Mouse (Mus musculus) lung, embryonic 14.5 days (tissue): ENCODE data around the gene Sun1. TPM values are rescaled to one million over a fixed set of nuclear protein-coding genes. Genes with fewer than 3 reads are reported as not detected.

ENCODE experiments used
- ATAC-seq: fragments of 200-750 bp; cut with Nextera tagmentation; 2 replicates; pipeline ENCODE4 v1.8.0; 2017; ENCODE audit warnings: mild to moderate bottlenecking, moderate TSS enrichment, moderate library complexity; ENCODE audit not compliant: insufficient read depth
- DNase-seq: peaks from one replicate; pipeline ENCODE4 v3.0.0-alpha.2; 2015
- H3K27ac ChIP-seq: fragments of 300-500 bp; sonication (generic); 2 replicates; pipeline ENCODE4 v1.5.1; 2014; ENCODE audit warnings: low read depth, mild to moderate bottlenecking, moderate library complexity
- H3K27me3 ChIP-seq: fragments of 300-500 bp; sonication (generic); 2 replicates; pipeline ENCODE4 v1.6.1; 2014; ENCODE audit warnings: low read length, control low read depth; ENCODE audit not compliant: insufficient read depth
- H3K36me3 ChIP-seq: fragments of 300-500 bp; sonication (generic); 2 replicates; pipeline ENCODE4 v1.6.1; 2014; ENCODE audit warnings: control low read depth; ENCODE audit not compliant: insufficient read depth
- H3K4me1 ChIP-seq: fragments of 300-500 bp; sonication (generic); 2 replicates; pipeline ENCODE4 v1.6.1; 2014; ENCODE audit warnings: antibody characterized with exemption, control low read depth; ENCODE audit not compliant: insufficient read depth
- H3K4me2 ChIP-seq: fragments of 300-500 bp; sonication (generic); 2 replicates; pipeline ENCODE4 v1.6.1; 2014; ENCODE audit warnings: mild to moderate bottlenecking
- H3K4me3 ChIP-seq: fragments of 300-500 bp; sonication (generic); 2 replicates; pipeline ENCODE4 v1.5.1; 2014; ENCODE audit warnings: low read depth, low read length
- H3K9ac ChIP-seq: fragments of 300-500 bp; sonication (generic); 2 replicates; pipeline ENCODE4 v1.6.1; 2014
- H3K9me3 ChIP-seq: fragments of 300-500 bp; sonication (generic); 2 replicates; pipeline ENCODE4 v1.6.1; 2016; ENCODE audit warnings: low read depth, low read length, control low read depth
- CTCF ChIP-seq: IDR thresholded peaks from 2 replicates; pipeline ENCODE4 v1.5.1; 2016; ENCODE audit warnings: antibody characterized with exemption, low read depth
- WGBS: fragments of 180-500 bp; shearing (Covaris S2); extraction: QIAGEN DNeasy Blood & Tissue Kit; methylation state at CpG from one replicate; pipeline ENCODE4 v1.1.7; 2014; 5-methylcytosine and 5-hydroxymethylcytosine counted together
- polyA plus RNA-seq: library from polyadenylated mRNA; unstranded; fragments of >200 nt; fragmentation: Nextera tagmentation; extraction: Ambion mirVana; gene quantifications from 2 replicates; pipeline ENCODE4 v1.2.1, GENCODE M21; 2014

Sun1 gene
- polyA plus RNA-seq, 1 experiment from 2014 or later = 57.7 TPM

DNA sequence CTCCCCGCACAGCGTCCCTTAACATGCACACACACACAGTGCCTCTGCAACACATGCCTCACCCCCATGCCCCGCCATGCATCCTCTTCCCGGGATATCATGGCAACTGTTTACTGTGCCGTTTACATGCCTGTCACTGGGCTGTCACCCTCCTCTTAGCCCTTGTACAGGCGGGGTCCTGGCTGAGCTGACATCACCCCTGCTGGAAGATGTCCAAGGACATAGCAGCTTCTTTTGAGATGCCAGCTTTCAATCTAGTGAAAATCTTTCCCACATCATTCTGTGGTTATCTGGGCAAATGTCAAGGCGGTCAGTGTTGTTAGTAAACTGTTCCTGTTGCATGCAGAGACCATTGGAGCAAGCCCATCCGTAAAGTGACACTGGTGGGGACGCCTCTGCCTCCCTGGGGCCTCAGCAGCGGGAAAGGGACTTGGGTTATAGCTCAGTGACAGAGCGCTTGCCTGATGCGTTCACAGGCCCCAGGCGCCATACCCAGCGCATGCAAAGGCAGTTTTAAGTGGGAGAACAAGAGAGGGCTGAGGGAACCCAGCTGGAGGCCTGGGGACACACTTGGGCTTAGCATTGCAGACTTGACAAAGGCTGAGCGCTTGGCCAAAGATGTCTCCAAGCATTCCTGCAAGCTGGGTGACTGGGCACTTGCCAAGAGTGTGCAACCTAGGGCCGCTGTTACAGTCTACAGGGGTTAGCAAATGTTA, 70.5 kb downstream of the Sun1 start:
- TF ChIP-seq CTCF = no peak
- peak; percentile 91 for DNase-seq
- Histone ChIP-seq H3K4me2 (no peak overlapping the region), H3K27me3 (no peaks in the 10 kb centered on the region), H3K4me3 (no peak overlapping the region), H3K9ac (no peak overlapping the region), H3K9me3 (no peaks in the 10 kb centered on the region), H3K36me3 (peaks cover 35% of the 10 kb centered on the region), H3K27ac (peak overlapping the region; percentile 78), H3K4me1 (peaks cover 13% of the 10 kb centered on the region)
- 38% methylated on average over 16 of the region's 16 CpGs for WGBS
- peak; percentile 88 for ATAC-seq

DNA sequence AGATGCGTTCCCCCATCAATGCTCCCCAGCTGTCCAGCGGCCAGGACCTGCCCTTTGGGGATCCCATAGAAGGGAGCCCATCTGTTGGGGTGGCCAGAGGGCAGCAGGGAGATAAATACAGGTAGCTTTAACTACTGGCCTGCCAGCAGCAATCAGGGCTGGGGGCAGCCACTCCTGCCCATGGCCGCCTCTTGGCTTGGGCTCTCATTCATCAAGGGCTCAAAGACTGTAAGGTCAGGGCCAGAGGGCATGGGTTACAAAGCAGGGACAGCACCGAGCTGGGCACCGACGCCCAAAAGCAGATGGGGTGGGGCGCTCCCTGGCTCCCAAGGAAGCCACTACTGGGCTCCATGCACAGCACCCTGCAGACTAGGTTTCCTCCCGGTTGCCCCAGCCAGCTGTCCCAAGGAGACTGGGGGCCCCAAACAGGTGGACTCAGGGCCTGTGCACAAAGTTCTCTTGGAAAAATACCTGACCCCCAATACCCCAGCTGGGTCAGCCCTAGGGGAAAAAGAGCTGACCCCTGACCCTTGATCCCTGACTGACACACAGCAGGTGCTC, 71.6 kb downstream of the Sun1 start:
- Histone ChIP-seq H3K9ac (no peak overlapping the region), H3K9me3 (no peaks in the 10 kb centered on the region), H3K27ac (peak overlapping the region; percentile 78), H3K27me3 (no peaks in the 10 kb centered on the region), H3K4me1 (peaks cover 13% of the 10 kb centered on the region), H3K4me3 (no peak overlapping the region), H3K4me2 (0 out of 2 replicates have a peak overlapping the region, but pooled peaks have one; percentile 4), H3K36me3 (peaks cover 24% of the 10 kb centered on the region)
- ATAC-seq (no peak), DNase-seq (no peak)
- 46% methylated on average over 8 of the region's 8 CpGs for WGBS
- TF ChIP-seq CTCF = no peak

DNA sequence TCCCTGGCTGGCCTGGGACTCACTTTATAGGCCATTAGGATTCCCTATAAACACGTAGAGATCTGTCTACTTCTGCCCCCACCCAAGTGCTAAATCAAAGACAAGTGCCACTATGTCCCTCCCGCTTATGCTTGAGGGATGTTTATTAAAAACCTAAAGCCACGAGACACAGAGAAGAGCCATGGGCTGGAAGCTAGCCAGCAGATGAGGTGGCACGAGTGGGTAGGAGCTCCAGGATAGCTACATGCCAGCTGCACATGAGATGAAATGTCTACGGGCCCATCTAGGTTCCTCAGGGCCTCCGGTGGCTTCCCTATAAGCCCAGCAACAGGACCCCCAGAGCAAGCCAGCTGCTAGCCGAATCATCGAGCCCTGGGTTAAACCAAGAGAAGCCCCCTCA, 76.8 kb downstream of the Sun1 start:
- Histone ChIP-seq H3K9ac (no peak overlapping the region), H3K27ac (no peak overlapping the region), H3K27me3 (no peaks in the 10 kb centered on the region), H3K4me2 (no peak overlapping the region), H3K4me3 (no peak overlapping the region), H3K4me1 (peaks cover 3% of the 10 kb centered on the region), H3K36me3 (no peaks in the 10 kb centered on the region), H3K9me3 (no peaks in the 10 kb centered on the region)
- ATAC-seq = no peak
- no peak for TF ChIP-seq CTCF
- WGBS = 59% methylated on average over 8 of the region's 8 CpGs
- no peak for DNase-seq

DNA sequence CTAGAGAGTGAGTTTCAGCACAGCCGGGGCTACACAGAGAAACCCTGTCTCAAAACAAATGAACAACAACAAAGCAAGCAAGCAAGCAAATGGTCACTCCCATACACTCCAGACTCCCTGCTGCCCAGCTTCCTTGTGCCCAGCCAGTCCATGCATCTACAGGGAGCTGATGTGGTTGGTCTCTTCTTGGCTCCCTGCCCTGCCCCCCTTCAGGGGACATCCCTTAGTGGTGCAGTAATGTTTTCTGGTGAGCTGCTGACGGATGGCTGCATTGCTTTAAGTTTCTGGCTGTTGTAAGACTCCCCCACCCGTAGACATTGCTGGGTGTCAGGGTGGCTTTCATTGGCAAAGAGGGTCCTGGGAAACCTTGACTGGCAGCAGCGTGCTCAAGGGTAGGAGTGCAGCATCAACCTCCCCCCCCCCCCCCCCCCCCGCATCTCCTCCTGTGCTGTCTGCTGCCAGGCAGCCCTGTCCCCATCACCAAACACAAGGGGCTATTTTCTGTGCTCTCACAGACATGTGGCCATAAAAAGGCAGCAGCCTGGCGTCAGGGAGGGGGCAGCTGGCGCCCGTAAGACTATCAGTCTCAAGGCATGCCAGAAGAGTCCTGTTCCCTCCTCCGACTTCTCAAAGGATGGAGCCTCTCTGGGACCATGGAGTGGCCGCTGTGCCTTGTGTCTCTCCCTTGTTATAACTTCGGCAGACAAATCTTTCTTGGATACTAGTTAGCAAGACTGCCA, 81.1 kb downstream of the Sun1 start:
- no peaks in the 10 kb centered on the region for H3K9me3 ChIP-seq
- H3K4me3 ChIP-seq = no peak overlapping the region
- peaks cover under 1% of the 10 kb centered on the region; the same call in 1 of the 2 replicates for H3K4me1 ChIP-seq
- H3K36me3 ChIP-seq = no peaks in the 10 kb centered on the region
- DNase-seq (peak; percentile 53), ATAC-seq (peak; percentile 47)
- WGBS = 35% methylated on average over 10 of the region's 11 CpGs
- no peak overlapping the region for H3K4me2 ChIP-seq
- no peak for TF ChIP-seq CTCF
- no peak overlapping the region for H3K9ac ChIP-seq
- no peaks in the 10 kb centered on the region for H3K27me3 ChIP-seq
- H3K27ac ChIP-seq = peak overlapping the region; percentile 65; the same call in 1 of the 2 replicates

DNA sequence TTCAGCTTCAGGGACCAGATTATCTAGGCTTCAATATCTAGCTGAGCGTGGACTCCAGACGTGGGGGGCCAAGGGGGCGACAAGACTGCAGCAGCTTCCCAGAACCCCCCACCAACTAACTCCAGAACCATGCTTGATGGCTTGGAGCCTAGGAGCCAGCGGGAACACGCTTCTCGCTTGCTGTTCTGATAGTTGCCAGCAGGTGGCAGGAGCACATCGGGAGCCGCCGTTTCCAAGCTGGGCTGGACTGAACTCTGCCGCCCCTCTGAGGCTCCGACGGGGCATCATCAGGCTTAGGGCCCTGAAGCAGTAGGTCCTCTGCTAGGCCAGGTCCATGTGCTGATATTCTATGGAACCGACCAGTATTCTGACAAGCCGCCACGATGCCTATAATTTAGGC, 81.8 kb downstream of the Sun1 start:
- Histone ChIP-seq H3K9ac (no peak overlapping the region), H3K27ac (peak overlapping the region; percentile 65; the same call in 1 of the 2 replicates), H3K4me1 (peaks cover 3% of the 10 kb centered on the region; the same call in 1 of the 2 replicates), H3K36me3 (no peaks in the 10 kb centered on the region), H3K4me2 (no peak overlapping the region), H3K27me3 (no peaks in the 10 kb centered on the region), H3K9me3 (no peaks in the 10 kb centered on the region), H3K4me3 (no peak overlapping the region)
- peak; percentile 96 for DNase-seq
- whole genome bisulfite sequencing = 6% methylated on average over 15 of the region's 15 CpGs
- peak; percentile 99 for TF ChIP-seq CTCF
- ATAC-seq = peak; percentile 74

- H3K27ac ChIP-seq = no peak overlapping the region
- TF ChIP-seq CTCF = 0 out of 2 replicates have a peak, but pooled peaks have one; percentile 4
- no peak overlapping the region for H3K4me2 ChIP-seq
- no peaks in the 10 kb centered on the region for H3K27me3 ChIP-seq
- DNase-seq (no peak), ATAC-seq (no peak)
- H3K4me1 ChIP-seq = peaks cover 3% of the 10 kb centered on the region; the same call in 1 of the 2 replicates
- no peak overlapping the region for H3K4me3 ChIP-seq
- H3K9me3 ChIP-seq = no peaks in the 10 kb centered on the region
- no peak overlapping the region for H3K9ac ChIP-seq
- no peaks in the 10 kb centered on the region for H3K36me3 ChIP-seq
- 92% methylated on average over 14 of the region's 14 CpGs for WGBS
These were observed 83.2 kb downstream of the Sun1 start for GRCm38 (mm10) chr5:139283460-139284180.
